Mouse (Mus musculus): Measurements from ENCODE around the gene Cdk5.

Gene Cdk5

DNA sequence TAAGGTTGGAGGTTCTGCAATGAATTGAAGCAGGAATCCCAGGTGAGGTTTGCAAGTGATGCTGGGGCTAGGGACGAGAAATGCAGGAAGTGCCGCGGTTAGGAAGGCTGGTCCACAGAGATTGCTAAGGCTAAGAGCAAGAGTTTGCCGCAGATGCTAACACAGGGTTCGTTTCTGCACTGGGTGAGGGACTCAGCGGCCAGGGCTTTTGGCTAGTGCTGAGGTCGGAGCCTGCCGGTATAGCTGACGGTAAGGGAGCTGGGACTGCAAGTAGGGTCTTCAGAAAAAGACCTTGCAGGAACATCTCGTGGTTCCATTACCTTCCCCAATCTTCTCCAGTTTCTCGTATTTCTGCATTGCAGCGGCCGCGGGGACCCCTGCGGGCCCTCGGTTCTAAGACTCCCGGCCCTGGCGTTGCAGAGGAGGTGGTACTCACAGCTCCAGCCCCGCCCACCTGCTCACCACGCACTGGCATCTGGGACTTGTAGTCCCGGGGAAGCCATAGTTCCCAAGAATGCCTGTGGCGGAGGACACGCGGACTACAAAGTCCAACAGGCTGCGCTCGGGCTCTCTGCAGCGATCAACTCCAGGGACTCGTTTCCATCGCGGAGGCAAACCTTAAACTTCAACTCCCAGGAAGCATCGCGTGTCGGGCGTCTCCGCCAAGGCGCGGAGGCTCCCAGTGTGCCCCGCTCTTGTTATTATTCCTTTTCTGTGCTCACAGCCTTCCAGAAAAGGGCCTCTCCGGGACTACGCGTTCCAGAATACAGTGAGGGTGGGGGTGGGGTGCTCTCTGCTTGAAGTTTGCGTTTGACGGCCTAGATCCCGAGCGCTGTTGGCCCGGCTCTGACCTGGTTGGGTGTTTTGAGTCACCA, at the start of gene Cdk5, which contains the start of gene Slc4a2:
Cdk5 (minus strand) TSS at position 402 of the 875 bp plus-strand sequence.
Slc4a2 (plus strand) TSS at position 709 of the 875 bp plus-strand sequence.
- DNase-seq, result peak; percentile 98

GRCm38 (mm10) chr5:24470600-24470999, 47.3 kb upstream of the Cdk5 start:
- peak; percentile 89 for DNase-seq

DNA sequence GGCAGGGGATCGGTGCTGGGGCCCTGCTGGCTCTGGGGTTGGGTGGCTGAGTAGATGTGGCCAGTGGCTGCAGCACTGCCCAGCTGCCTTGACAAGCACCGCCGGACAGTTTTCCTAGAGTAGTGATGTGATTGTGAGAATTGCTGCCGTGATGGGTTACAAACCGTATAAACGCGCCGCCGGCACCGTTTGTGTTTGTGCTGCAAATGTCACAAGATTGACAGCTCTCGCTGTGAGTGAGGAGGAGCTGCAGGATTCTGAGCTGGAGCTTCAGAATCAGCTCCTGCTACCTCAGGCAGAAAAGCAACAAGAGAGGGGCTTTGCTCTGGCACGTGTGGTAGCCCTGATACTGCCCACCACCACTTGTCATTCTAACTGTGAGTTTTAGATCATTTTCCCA, 43.4 kb upstream of the Cdk5 start:
- no peak for DNase-seq

DNA sequence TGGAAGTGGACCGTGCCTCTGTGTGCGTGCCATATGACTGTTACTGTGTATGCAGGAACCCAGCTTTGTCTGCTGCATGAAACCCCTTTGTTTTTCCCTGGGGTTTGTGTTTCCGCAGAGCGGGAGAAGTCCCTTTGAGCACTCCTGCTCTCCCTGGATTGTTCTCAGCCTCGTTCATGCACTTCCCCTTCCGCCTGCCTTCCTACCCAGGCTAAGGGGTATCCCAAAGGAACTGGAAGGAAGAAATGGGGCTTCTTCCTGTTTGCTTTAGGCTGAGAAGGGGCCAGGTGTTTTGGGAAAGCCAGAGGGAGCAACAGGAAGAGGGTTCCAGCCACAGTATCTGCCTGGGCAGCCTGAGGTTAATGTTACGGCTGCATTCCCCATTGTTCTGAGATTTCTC, 32.3 kb upstream of the Cdk5 start:
- no peak for DNase-seq

- no peak for DNase-seq
Observed at GRCm38 (mm10) chr5:24455076-24455475, 31.7 kb upstream of the Cdk5 start.

GRCm38 (mm10) chr5:24453985-24454303, 30.6 kb upstream of the Cdk5 start:
- no peak for DNase-seq

DNA sequence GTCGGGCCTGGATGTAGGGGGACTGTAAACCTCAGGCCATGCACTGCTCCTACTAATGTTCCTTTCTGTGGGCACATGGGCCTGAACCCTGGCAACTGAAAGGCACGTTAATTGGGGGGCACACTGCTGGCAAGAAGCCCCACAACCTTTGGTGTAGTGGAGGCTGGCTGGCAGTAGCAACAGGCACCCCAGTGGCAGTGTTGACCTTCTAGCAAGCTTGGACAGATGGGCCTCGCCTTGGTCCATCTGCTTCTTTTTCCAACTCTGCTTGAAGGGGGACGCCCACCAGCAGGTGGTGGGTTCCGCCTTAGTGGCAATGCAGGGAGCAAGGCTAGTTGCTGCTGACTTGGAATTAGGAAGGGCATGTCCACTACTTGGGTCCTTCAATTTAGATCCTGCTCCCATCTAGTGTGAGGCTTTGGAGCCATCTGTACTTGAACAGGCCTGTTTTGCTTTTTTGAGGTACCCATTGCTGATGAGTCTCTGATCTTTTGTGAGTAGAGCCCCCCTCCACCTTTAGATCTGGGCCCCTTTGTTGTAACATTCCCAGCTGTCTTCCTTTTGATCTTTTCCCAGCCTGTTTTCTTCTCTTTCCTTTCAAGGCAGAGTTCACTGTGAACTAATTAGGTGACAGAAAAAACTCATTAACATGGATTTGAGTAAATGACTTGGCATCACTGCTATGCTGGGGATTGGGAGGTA, 30.1 kb upstream of the Cdk5 start:
- no peak for DNase-seq

DNA sequence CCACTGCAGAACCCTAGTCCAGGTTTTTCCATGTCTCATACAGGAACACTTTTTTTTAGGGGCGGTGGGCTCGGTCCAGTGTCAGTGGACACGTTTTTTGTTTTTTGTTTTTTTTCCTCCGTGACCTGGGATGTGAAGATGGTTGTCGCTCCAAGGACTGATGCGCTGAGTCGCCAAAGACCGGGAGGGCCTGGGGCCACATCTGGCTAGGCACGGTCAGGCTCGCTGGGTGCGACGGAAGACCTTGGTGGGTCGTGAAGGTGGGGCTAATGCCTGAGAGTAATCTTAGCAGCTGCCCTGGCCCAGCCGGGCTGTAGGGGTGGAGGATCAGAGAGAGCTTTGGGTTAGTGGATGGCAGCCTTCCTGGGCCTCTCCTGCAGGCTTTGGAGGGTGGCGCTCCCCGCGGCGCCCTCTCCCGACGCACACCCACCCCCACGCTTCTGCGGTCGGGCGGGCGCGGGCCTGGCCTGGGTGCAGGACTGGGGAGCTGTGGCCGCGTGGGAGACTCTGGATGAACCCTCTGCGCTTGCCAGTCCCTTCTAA, 29.4 kb upstream of the Cdk5 start:
- peak; percentile 21 for DNase-seq

GRCm38 (mm10) chr5:24452030-24452690, 28.8 kb upstream of the Cdk5 start, which contains the start of gene Agap3:
Gene Agap3, plus strand, starts transcription at chr5:24452177.
- peak; percentile 37 for DNase-seq

GRCm38 (mm10) chr5:24451264-24452029, 28.1 kb upstream of the Cdk5 start:
- peak; percentile 90 for DNase-seq

GRCm38 (mm10) chr5:24447624-24448298, 24.4 kb upstream of the Cdk5 start, which contains the start of gene Tmub1:
Gene Tmub1, minus strand, starts transcription at chr5:24447854.
- DNase-seq, result peak; percentile 82

GRCm38 (mm10) chr5:24446630-24447029, 23.3 kb upstream of the Cdk5 start:
- no peak for DNase-seq

- no peak for DNase-seq
Observed at GRCm38 (mm10) chr5:24445428-24446080, 22.2 kb upstream of the Cdk5 start.

- peak; percentile 96 for DNase-seq
Observed at GRCm38 (mm10) chr5:24444746-24445427, 21.6 kb upstream of the Cdk5 start, which contains the start of gene Fastk. Gene Fastk, minus strand, starts transcription at chr5:24445287.

GRCm38 (mm10) chr5:24443927-24444326, 20.6 kb upstream of the Cdk5 start:
- no peak for DNase-seq

- DNase-seq, result no peak
Observed at GRCm38 (mm10) chr5:24443204-24443603, 19.9 kb upstream of the Cdk5 start.

- no peak for DNase-seq
Observed at GRCm38 (mm10) chr5:24442029-24442428, 18.7 kb upstream of the Cdk5 start.

- no peak for DNase-seq
Observed at GRCm38 (mm10) chr5:24441187-24441586, 17.9 kb upstream of the Cdk5 start.

DNA sequence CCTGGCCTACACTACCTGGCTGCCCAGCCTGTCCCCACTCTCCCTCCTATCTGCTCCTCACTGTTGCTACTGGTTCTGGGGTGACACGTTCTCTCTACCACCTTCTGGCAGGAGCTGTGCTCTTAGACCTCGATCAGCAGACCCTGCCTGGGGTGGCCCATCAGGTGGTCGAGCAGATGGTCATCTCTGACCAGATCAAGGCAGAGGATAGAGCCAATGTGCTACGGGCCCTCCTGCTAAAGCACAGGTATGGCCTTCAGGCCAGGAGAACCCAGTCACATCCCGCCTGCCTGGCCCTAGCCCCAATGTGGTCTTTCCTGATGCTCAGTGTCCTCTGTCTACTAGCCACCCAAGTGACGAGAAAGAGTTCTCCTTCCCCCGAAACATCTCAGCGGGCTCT, 10.7 kb upstream of the Cdk5 start:
- no peak for DNase-seq

DNA sequence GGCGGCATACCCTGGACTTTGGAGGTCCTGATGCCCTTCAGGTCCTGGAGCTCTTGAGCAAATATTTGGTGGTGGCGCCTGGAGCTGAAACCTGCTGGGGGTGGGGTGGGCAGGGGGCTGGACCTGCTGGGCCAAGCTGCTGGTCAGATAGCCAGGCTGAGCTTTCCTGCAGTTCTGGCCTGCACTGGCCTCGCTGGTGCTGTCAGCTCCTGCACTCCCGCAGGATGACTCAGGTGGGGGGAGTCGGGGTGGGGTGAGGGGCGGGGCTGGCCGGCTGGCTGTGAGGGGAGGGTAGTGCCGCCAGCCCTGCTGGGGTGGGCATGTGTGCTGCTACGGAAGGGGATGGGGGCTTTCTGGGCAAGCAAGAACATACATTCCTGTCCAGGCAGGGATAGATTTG, 5.3 kb upstream of the Cdk5 start:
- DNase-seq, result no peak

All from lung, postnatal 14 days (tissue).